Mouse (Mus musculus) skeletal muscle tissue, adult 2 months (tissue): ENCODE data around the gene Ereg.

ENCODE experiments used
- DNase-seq: peaks from one replicate; pipeline ENCODE4 v3.0.0-alpha.2; 2012; ENCODE audit warnings: low read depth, low spot score

The Ereg gene

GRCm38 (mm10) chr5:91074450-91074950 is at the start of gene Ereg:
Gene Ereg (plus strand): TSS chr5:91074622.
- DNase-seq = no peak

- no peak for DNase-seq
Measured at GRCm38 (mm10) chr5:91027164-91027563, 47.3 kb upstream of the Ereg start, which contains the start of gene Epgn. Gene Epgn (plus strand): TSS chr5:91027464.

DNA sequence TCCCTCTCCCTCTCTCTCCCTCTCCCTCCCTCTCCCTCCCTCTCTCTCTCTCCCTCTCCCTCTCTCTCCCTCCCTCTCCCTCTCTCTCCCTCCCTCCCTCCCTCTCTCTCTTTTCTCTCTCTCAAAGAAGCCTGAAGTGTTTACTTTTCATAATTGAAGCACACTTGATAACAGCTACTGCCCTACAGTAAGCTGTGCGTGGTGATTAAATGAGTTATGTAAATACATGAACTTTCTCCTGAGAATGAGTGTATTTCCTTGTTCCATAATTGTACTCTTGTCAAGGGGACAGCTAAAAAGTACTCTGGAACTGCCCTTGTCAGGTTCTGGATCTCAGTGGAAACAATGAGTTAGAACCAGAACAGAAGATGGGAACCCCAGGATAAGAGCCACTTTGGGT is 46.6 kb upstream of the Ereg start:
- DNase-seq = no peak

DNA sequence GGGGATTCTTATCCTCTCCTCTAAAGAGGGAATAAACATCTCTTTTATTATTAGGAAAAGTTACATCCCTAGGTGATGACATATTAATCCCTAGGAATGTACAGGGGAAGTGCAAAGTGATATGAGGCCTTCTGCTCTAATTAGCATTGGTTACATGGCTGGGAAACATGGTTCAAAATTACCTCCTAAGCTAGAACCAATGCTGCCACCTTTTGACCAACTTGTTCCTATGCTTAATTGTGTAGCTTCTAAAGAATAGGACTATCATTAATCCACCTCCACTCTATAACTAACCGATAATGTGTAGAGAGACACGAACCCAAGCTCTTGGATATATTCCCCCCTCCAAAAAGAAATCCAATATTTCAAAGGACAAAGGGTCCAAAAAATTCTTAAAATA is 43.8 kb upstream of the Ereg start:
- no peak for DNase-seq

GRCm38 (mm10) chr5:91035341-91035740 is 39.1 kb upstream of the Ereg start:
- no peak for DNase-seq

DNA sequence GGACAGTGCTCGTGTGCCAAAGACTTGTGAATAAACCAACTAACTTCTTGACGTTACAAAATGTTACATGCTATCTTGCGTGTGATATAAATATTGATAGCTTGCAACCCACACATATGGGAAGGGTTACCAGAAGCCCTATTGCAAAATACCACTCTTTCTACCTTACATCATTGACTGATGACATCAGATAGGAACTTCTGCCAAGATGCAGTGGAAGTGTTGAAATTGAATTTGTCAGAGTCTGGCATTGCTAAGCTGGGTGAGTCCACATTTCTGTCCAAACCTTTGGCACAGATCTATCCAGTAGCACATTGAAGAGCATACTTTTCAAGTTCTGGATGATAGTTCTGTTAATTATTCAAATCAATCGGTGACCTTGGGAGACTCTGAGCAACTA is 37.8 kb upstream of the Ereg start:
- DNase-seq = peak; percentile 63

- no peak for DNase-seq
Measured at GRCm38 (mm10) chr5:91037756-91038155, 36.7 kb upstream of the Ereg start.

- peak; percentile 10 for DNase-seq
Measured at GRCm38 (mm10) chr5:91038547-91038946, 35.9 kb upstream of the Ereg start.

DNA sequence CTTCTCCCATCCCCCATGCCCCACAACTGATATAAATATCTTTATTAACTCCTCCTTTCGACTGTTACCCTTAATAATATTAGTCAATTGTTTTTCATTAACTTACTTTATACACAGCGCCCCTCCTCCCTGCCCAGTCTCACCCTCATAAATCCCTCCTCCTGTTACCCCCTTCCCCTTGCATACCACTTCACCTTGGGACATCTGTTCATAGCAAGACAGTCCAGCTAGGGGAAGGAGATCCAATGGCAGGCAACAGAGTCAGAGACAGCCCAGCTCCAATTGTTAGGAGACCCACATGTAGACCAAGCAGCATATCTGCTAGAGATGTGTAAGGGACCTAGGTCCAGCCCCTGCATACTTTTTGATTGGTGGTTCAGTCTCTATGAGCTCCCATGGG is 35.5 kb upstream of the Ereg start:
- DNase-seq = no peak

GRCm38 (mm10) chr5:91047987-91048386 is 26.4 kb upstream of the Ereg start:
- DNase-seq = no peak

DNA sequence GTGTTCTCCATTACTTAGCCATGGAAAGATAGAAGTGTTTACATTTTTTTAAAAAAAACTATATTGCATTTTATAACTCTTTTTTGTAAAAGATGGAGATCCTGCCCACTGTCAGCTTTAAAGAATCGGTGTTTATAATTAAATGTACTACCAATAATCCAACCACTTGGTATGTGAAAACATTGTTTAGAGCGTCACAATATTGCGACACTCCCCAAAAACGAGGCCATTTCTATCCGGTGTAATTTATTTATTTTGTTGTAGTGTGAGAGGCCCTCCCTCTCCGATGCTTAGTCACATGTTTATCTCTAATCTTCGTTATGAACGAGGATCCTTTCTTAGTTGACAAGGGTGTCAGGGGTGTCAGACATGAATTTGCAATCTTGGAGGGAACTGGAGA is 26.0 kb upstream of the Ereg start:
- no peak for DNase-seq

DNA sequence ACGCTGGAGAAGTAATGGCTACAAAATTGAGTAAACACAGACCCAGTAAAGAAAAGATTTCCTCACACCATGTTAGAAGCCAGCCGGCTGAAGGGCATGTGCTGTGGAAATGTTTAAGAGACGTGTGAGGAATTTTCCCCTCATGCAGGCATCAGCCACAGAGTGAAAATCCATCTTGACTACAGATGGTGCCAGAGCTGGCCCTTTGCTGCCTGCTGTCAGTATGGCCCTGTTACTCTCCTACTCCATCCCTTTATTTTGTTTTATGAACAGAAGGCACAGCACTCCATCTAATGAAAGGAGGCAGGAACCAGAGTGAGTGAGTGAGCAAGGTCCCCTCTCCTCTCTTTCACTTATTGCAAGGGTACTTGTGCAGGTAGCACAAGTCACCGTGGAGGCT is 2.1 kb upstream of the Ereg start:
- DNase-seq = no peak

GRCm38 (mm10) chr5:91073626-91074025 is 796 bp upstream of the Ereg start:
- no peak for DNase-seq

GRCm38 (mm10) chr5:91074026-91074425 is 396 bp upstream of the Ereg start:
- DNase-seq = no peak

GRCm38 (mm10) chr5:91075021-91075420 is 599 bp downstream of the Ereg start:
- DNase-seq = no peak

- no peak for DNase-seq
Measured at GRCm38 (mm10) chr5:91083016-91083415, 8.6 kb downstream of the Ereg start.

- no peak for DNase-seq
Measured at GRCm38 (mm10) chr5:91085291-91085690, 10.9 kb downstream of the Ereg start.

DNA sequence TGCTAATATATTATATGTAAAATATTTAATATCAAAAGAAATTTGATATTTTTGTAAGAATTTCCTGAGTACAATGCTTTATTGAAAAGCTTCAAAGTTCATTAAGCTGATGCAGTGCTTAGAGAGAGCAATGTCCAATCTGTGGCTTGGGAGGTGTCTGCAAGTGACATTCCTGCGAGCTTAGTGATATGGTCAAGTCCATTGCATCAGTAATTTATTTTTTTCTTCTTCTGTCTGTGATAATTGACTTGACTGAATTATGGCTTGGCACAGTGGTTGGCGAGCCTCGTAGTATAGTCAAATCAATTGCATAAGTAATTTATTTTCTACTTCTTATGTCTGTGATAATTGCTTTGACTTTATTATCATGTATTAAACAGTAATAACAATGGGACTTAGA is 15.9 kb downstream of the Ereg start:
- no peak for DNase-seq

- DNase-seq = no peak
Measured at GRCm38 (mm10) chr5:91097911-91098614, 23.6 kb downstream of the Ereg start.

DNA sequence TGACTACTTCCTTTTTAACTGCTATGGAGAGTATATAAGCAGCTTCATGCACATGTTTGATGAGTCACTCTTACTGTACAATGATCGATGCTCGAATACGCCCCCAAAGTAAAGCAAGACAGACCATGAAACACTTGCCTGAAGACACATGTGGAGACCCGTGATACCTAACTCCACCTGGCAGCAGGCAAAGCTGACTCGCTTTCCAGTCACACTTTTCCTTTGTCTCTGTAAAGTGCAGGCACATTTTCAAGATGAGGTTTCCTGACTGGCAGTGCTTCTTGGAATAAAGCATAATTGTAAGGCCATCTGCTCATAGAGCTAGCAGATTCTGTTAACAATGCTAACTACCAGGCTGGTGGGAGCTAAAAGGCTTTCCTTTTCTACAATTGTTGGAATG is 27.3 kb downstream of the Ereg start:
- DNase-seq = no peak

GRCm38 (mm10) chr5:91103943-91104665 is 29.7 kb downstream of the Ereg start:
- DNase-seq = peak; percentile 7

GRCm38 (mm10) chr5:91106248-91106647 is 31.8 kb downstream of the Ereg start:
- DNase-seq = no peak

DNA sequence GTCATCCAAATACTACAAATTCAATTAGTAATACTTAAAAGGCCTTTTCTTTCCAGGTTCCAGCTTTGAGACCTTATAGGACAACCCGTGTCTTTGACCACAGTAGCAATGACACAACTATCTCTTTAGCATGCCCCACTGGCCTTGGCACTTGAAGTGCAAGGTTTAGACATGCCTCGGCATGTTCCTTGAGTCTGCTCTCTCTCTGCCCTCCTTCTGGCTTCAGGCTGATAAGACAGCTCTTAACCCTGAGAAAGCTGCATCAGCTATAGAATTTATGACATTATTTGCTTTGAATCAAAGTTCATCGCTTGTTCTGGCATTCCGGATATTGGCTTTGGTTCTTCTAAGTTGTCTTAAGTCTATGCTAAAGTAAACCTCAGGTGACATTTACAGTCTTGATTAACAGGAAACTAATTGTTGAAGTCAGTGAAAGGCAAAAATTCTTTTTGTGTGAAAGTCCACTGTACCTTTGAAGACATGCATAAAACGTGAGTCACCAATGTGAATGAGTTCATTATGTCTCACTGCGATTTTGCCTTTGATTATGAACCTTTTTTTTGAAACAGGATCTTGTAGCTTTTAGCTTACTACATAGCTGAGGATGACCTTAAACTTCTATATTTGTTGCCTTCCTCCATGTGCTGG is 35.7 kb downstream of the Ereg start:
- DNase-seq = no peak
